ENCODE assay signal across 21 mouse cellular contexts in genomic region chr4:63483741-63484140, GRCm38 (mm10). TPM values are rescaled to one million over a fixed set of nuclear protein-coding genes. Genes with fewer than 3 reads are reported as not detected.
A peak's percentile ranks its signal among the peaks of the same experiment; 100 is the strongest.
DNase-seq lines count a peak whose midpoint lies in the region; ATAC-seq and TF ChIP-seq lines count a peak whose summit lies in the region.
"Had no signal": no experiment of that assay in that cellular context is flagged by ENCODE, and none has a peak within 500 bp of the region (broad histone marks: within the 10 kb centered on the region; RNA-seq: fewer than 3 reads in every experiment).

No protein-coding gene starts in this region.

- 50% methylated on average over 7 of the region's 7 CpGs for WGBS in intestine, postnatal 0 days
- 55% methylated on average over 7 of the region's 7 CpGs for WGBS in intestine, embryonic 15.5 days

- H3K4me3 ChIP-seq in intestine, postnatal 0 days (ENCODE audit: low read depth, low read length): no peak overlapping the region
- H3K4me3 ChIP-seq in intestine, embryonic 15.5 days (replicated peaks): no peak overlapping the region
- H3K4me3 ChIP-seq: embryonic facial prominence, embryonic 13.5 days; embryonic facial prominence, embryonic 15.5 days; erythroblast, embryonic 14.5 days; forebrain, embryonic 10.5 days; forebrain, embryonic 12.5 days had no signal

- TF ChIP-seq CTCF in intestine, postnatal 0 days (IDR thresholded peaks at IDR 0.05; ENCODE audit: low read depth): no peak

- peak; percentile 64 for DNase-seq in retina, embryonic 14.5 days (ENCODE audit: low spot score)
- peak; percentile 52 for DNase-seq in retina, postnatal 1 day
- no peak for DNase-seq in urinary bladder, adult 2 months (ENCODE audit: low spot score)
- DNase-seq: adrenal gland, adult 2 months; adrenal gland, postnatal 10 days; adrenal gland, postnatal 25 days; cerebellum, adult 11 months; cerebellum, adult 18-20 months; cerebellum, adult 8-10 months; cerebellum, postnatal 14 days; cerebellum, postnatal 36 days; embryo, embryonic 11 days had no signal

- H3K4me1 ChIP-seq in intestine, postnatal 0 days (replicated peaks; ENCODE audit: control insufficient read depth, insufficient read depth, low read length): no peaks in the 10 kb centered on the region; the same call in 1 of the 2 replicates
- peaks cover 10% of the 10 kb centered on the region for H3K4me1 ChIP-seq in intestine, embryonic 15.5 days (replicated peaks)

- H3K9me3 ChIP-seq in intestine, postnatal 0 days (ENCODE audit: control insufficient read depth): no peaks in the 10 kb centered on the region
- no peaks in the 10 kb centered on the region for H3K9me3 ChIP-seq in intestine, embryonic 15.5 days
- H3K9me3 ChIP-seq: embryonic facial prominence, embryonic 13.5 days; embryonic facial prominence, embryonic 15.5 days; forebrain, embryonic 10.5 days; forebrain, embryonic 12.5 days had no signal

- H3K9ac ChIP-seq in intestine, postnatal 0 days (ENCODE audit: low read depth, low read length): no peak overlapping the region
- H3K9ac ChIP-seq in intestine, embryonic 15.5 days: no peak overlapping the region
- H3K9ac ChIP-seq: embryonic facial prominence, embryonic 13.5 days; embryonic facial prominence, embryonic 15.5 days; forebrain, embryonic 12.5 days had no signal

- peak; percentile 14; the same call in 1 of the 2 replicates for ATAC-seq in intestine, postnatal 0 days
- no peak for ATAC-seq in intestine, embryonic 15.5 days
- ATAC-seq: forebrain, embryonic 14.5 days; forebrain, embryonic 16.5 days had no signal

- no peak overlapping the region for H3K27ac ChIP-seq in intestine, postnatal 0 days (ENCODE audit: low read depth, low read length)
- no peak overlapping the region for H3K27ac ChIP-seq in intestine, embryonic 15.5 days
- H3K27ac ChIP-seq: embryonic facial prominence, embryonic 13.5 days; embryonic facial prominence, embryonic 15.5 days; forebrain, embryonic 10.5 days; forebrain, embryonic 12.5 days had no signal

- no peaks in the 10 kb centered on the region for H3K36me3 ChIP-seq in intestine, postnatal 0 days (ENCODE audit: control insufficient read depth, insufficient read depth)
- no peaks in the 10 kb centered on the region for H3K36me3 ChIP-seq in intestine, embryonic 15.5 days
- H3K36me3 ChIP-seq: embryonic facial prominence, embryonic 13.5 days; embryonic facial prominence, embryonic 15.5 days; forebrain, embryonic 12.5 days had no signal

- no peaks in the 10 kb centered on the region for H3K27me3 ChIP-seq in intestine, postnatal 0 days (replicated peaks; ENCODE audit: control insufficient read depth, insufficient read depth, low read length)
- no peaks in the 10 kb centered on the region for H3K27me3 ChIP-seq in intestine, embryonic 15.5 days (replicated peaks)
- H3K27me3 ChIP-seq: embryonic facial prominence, embryonic 13.5 days; embryonic facial prominence, embryonic 15.5 days; forebrain, embryonic 12.5 days had no signal

- no peak overlapping the region for H3K4me2 ChIP-seq in intestine, postnatal 0 days (replicated peaks; ENCODE audit: low read depth)
- H3K4me2 ChIP-seq in intestine, embryonic 15.5 days (replicated peaks): no peak overlapping the region
- H3K4me2 ChIP-seq: embryonic facial prominence, embryonic 13.5 days; embryonic facial prominence, embryonic 15.5 days; forebrain, embryonic 12.5 days had no signal

RNA-seq across cellular contexts. Expression of gene Whrn, which starts 12.1 kb away (rescaled TPM):
- polyA plus RNA-seq in intestine, postnatal 0 days (2015; fragmentation: Nextera tagmentation; extraction: Ambion mirVana): 1.3 and 1.8 TPM in 2 replicates
- 4.0 and 4.6 TPM in 2 replicates for polyA plus RNA-seq in intestine, embryonic 15.5 days (2015; fragmentation: Nextera tagmentation; extraction: Ambion mirVana)
- 4.7 and 4.8 TPM in 2 replicates for polyA plus RNA-seq in urinary bladder, adult 2 months (2012; rRNA removed)
